Mouse (Mus musculus): Measurements from ENCODE around the gene Gdpd3. TPM values are rescaled to one million over a fixed set of nuclear protein-coding genes. Genes with fewer than 3 reads are reported as not detected.

Gene Gdpd3
- polyA plus RNA-seq, 2 experiments = 0.27 to 2.0 TPM

- H3K4me1 ChIP-seq (replicated peaks; ENCODE audit: control insufficient read depth in 2 of 2, insufficient read depth in 2 of 2, low read length in 1 of 2) = peaks cover 6 to 33% of the 10 kb centered on the region in 2 experiments
- H3K9ac ChIP-seq (replicated peaks) = no peak overlapping the region
- H3K4me2 ChIP-seq (ENCODE audit: low read depth) = no peak overlapping the region
- no peak overlapping the region for H3K4me3 ChIP-seq (ENCODE audit: insufficient read depth in 1 of 2, low read depth in 2 of 2, low read length in 2 of 2)
- ATAC-seq (ENCODE audit: insufficient read depth) (no peak), DNase-seq (ENCODE audit: low read depth in 3 of 3, low spot score in 3 of 3) (no peak)
- H3K36me3 ChIP-seq (replicated peaks; ENCODE audit: control insufficient read depth, insufficient read depth, low read depth) = peaks cover 2% of the 10 kb centered on the region; the same call in 1 of the 2 replicates
- H3K27ac ChIP-seq = no peak overlapping the region
- H3K27me3 ChIP-seq (ENCODE audit: control insufficient read depth, insufficient read depth, low read length) = no peaks in the 10 kb centered on the region
- WGBS (ENCODE audit: insufficient replicate concordance) = 64% methylated on average over 9 of the region's 9 CpGs
- TF ChIP-seq CTCF (IDR thresholded peaks at IDR 0.05; ENCODE audit: low read depth) = 0 out of 2 replicates have a peak, but pooled peaks have one; percentile 4
- no peak for TF ChIP-seq EP300 (IDR thresholded peaks at IDR 0.05; ENCODE audit: low read depth)
- H3K9me3 ChIP-seq (ENCODE audit: control insufficient read depth, low read length) = no peaks in the 10 kb centered on the region
Measured at GRCm38 (mm10) chr7:126765540-126765939, 594 bp upstream of the Gdpd3 start.

DNA sequence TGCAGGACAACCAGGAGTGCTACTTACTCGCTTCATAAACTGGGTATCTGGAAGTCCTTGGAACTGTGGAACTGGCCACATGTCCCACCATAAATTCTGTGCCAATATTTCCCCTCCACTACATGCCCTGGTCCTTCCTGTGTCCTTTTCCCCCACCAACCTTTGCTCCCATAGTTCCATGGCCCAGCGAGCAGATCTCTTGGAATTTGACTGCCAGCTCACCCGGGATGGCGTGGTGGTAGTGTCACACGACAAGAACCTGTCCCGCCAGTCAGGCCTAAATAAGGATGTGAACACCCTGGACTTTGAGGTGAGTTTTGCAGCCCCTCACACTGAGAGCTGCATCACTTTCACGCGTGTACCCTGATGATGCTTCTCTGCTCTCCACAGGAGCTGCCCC is 867 bp downstream of the Gdpd3 start:
- ATAC-seq (ENCODE audit: insufficient read depth) (no peak), DNase-seq (ENCODE audit: low read depth in 3 of 3, low spot score in 3 of 3) (no peak)
- Histone ChIP-seq H3K9me3 (ENCODE audit: control insufficient read depth, low read length) (no peaks in the 10 kb centered on the region), H3K4me3 (ENCODE audit: insufficient read depth in 1 of 2, low read depth in 2 of 2, low read length in 2 of 2) (no peak overlapping the region), H3K27me3 (ENCODE audit: control insufficient read depth, insufficient read depth, low read length) (no peaks in the 10 kb centered on the region), H3K27ac (no peak overlapping the region), H3K36me3 (replicated peaks; ENCODE audit: control insufficient read depth, insufficient read depth, low read depth) (peaks cover 2% of the 10 kb centered on the region; the same call in 1 of the 2 replicates), H3K4me1 (replicated peaks; ENCODE audit: control insufficient read depth in 2 of 2, insufficient read depth in 2 of 2, low read length in 1 of 2) (peaks cover 0 to 19% of the 10 kb centered on the region in 2 experiments; a peak in 2 of 4 replicates), H3K9ac (replicated peaks) (no peak overlapping the region), H3K4me2 (ENCODE audit: low read depth) (no peak overlapping the region)
- WGBS (ENCODE audit: insufficient replicate concordance) = 81% methylated on average over 8 of the region's 8 CpGs
- no peak for TF ChIP-seq CTCF (IDR thresholded peaks at IDR 0.05; ENCODE audit: low read depth)
- TF ChIP-seq EP300 (IDR thresholded peaks at IDR 0.05; ENCODE audit: low read depth) = no peak

GRCm38 (mm10) chr7:126770784-126771183 is 4.7 kb downstream of the Gdpd3 start:
- no peak overlapping the region for H3K9ac ChIP-seq (replicated peaks)
- 48% methylated on average over 12 of the region's 12 CpGs for WGBS (ENCODE audit: insufficient replicate concordance)
- H3K36me3 ChIP-seq (replicated peaks; ENCODE audit: control insufficient read depth, insufficient read depth, low read depth) = peaks cover 2% of the 10 kb centered on the region; the same call in 1 of the 2 replicates
- H3K27me3 ChIP-seq (ENCODE audit: control insufficient read depth, insufficient read depth, low read length) = no peaks in the 10 kb centered on the region
- H3K4me2 ChIP-seq (ENCODE audit: low read depth) = no peak overlapping the region
- H3K9me3 ChIP-seq (ENCODE audit: control insufficient read depth, low read length) = no peaks in the 10 kb centered on the region
- no peak overlapping the region for H3K27ac ChIP-seq
- no peak for DNase-seq (ENCODE audit: low read depth in 3 of 3, low spot score in 3 of 3)
- H3K4me1 ChIP-seq (replicated peaks; ENCODE audit: control insufficient read depth in 2 of 2, insufficient read depth in 2 of 2, low read length in 1 of 2) = peaks cover 0 to 13% of the 10 kb centered on the region in 2 experiments; a peak in 3 of 4 replicates
- no peak overlapping the region for H3K4me3 ChIP-seq (ENCODE audit: insufficient read depth in 1 of 2, low read depth in 2 of 2, low read length in 2 of 2)
- no peak for ATAC-seq (ENCODE audit: insufficient read depth)
- TF ChIP-seq EP300 (IDR thresholded peaks at IDR 0.05; ENCODE audit: low read depth) = no peak
- no peak for TF ChIP-seq CTCF (IDR thresholded peaks at IDR 0.05; ENCODE audit: low read depth)

- H3K4me3 ChIP-seq (ENCODE audit: insufficient read depth in 1 of 2, low read depth in 2 of 2, low read length in 2 of 2) = no peak overlapping the region
- H3K4me1 ChIP-seq (replicated peaks; ENCODE audit: control insufficient read depth in 2 of 2, insufficient read depth in 2 of 2, low read length in 1 of 2) = peaks cover 0 to 22% of the 10 kb centered on the region in 2 experiments
- DNase-seq (ENCODE audit: low read depth in 3 of 3, low spot score in 3 of 3) (no peak), ATAC-seq (ENCODE audit: insufficient read depth) (no peak)
- no peak for TF ChIP-seq EP300 (IDR thresholded peaks at IDR 0.05; ENCODE audit: low read depth)
- no peak for TF ChIP-seq CTCF (IDR thresholded peaks at IDR 0.05; ENCODE audit: low read depth)
- H3K27ac ChIP-seq = no peak overlapping the region
- no peak overlapping the region for H3K9ac ChIP-seq (replicated peaks)
- WGBS (ENCODE audit: insufficient replicate concordance) = 70% methylated on average over 2 of the region's 2 CpGs
- H3K27me3 ChIP-seq (ENCODE audit: control insufficient read depth, insufficient read depth, low read length) = no peaks in the 10 kb centered on the region
- H3K4me2 ChIP-seq (ENCODE audit: low read depth) = no peak overlapping the region
- H3K36me3 ChIP-seq (replicated peaks; ENCODE audit: control insufficient read depth, insufficient read depth, low read depth) = peaks cover 6% of the 10 kb centered on the region
- no peaks in the 10 kb centered on the region for H3K9me3 ChIP-seq (ENCODE audit: control insufficient read depth, low read length)
Measured at GRCm38 (mm10) chr7:126773351-126773750, 7.2 kb downstream of the Gdpd3 start.

DNA sequence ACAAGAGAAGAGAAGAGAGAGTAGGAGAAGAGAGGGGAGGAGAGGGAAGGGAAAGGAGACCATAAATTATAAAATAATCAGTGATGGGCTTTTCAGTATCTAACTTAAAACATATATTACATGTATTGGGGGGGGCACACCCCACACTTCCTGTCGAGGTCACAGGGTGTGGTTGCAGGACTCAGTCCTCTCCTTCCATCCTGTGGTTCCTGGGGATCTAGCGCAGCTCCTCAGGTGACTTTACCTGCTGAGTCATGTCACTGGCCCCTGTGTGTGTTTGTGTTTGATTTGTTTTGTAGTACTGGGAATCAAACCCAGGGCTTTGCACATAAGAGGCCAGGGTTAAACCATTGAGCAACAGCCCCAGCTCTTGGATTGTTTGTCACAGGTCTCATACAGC is 8.3 kb downstream of the Gdpd3 start:
- Histone ChIP-seq H3K27ac (no peak overlapping the region), H3K9ac (replicated peaks) (no peak overlapping the region), H3K4me3 (ENCODE audit: insufficient read depth in 1 of 2, low read depth in 2 of 2, low read length in 2 of 2) (no peak overlapping the region), H3K27me3 (ENCODE audit: control insufficient read depth, insufficient read depth, low read length) (no peaks in the 10 kb centered on the region), H3K36me3 (replicated peaks; ENCODE audit: control insufficient read depth, insufficient read depth, low read depth) (peaks cover 7% of the 10 kb centered on the region), H3K4me1 (replicated peaks; ENCODE audit: control insufficient read depth in 2 of 2, insufficient read depth in 2 of 2, low read length in 1 of 2) (peaks cover 0 to 22% of the 10 kb centered on the region in 2 experiments), H3K9me3 (ENCODE audit: control insufficient read depth, low read length) (no peaks in the 10 kb centered on the region), H3K4me2 (ENCODE audit: low read depth) (no peak overlapping the region)
- DNase-seq (ENCODE audit: low read depth in 3 of 3, low spot score in 3 of 3) = no peak
- TF ChIP-seq CTCF (IDR thresholded peaks at IDR 0.05; ENCODE audit: low read depth) = no peak
- TF ChIP-seq EP300 (IDR thresholded peaks at IDR 0.05; ENCODE audit: low read depth) = no peak
- WGBS (ENCODE audit: insufficient replicate concordance) = 31% methylated on average over 2 of the region's 2 CpGs
- no peak for ATAC-seq (ENCODE audit: insufficient read depth)
